Mouse (Mus musculus) B cell, adult 2 months (primary cell): Measurements from ENCODE around the gene Lrig1.

Experiments used
- DNase-seq, 2 experiments: peaks; one replicate each; pipeline ENCODE4 v3.0.0; 2022

Gene Lrig1

GRCm38 (mm10) chr6:94700067-94700491, at the start of gene Lrig1:
TSS of gene Lrig1 (minus strand) at chr6:94700158.
- DNase-seq: peak; percentile 80 to 85

DNA sequence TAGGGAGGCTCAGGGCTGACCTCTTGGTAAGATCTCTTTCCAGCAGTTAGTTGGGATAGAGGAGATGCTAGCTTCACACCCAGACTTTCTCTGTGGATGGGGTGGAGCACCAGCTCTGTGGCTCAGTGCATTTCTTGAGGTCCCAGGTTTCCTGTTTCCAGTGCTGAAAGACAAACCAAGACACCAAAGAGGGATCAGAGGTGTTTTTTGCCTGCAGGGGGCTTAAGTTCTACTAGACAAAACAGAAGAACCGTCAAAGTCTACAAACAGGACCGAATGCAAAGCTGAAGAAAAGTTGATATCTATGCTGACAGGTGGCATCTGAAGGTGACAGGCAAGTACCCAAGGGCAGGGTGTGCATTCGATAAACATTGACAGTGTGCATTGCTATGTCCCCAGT, 49.7 kb upstream of the Lrig1 start:
- DNase-seq: no peak

DNA sequence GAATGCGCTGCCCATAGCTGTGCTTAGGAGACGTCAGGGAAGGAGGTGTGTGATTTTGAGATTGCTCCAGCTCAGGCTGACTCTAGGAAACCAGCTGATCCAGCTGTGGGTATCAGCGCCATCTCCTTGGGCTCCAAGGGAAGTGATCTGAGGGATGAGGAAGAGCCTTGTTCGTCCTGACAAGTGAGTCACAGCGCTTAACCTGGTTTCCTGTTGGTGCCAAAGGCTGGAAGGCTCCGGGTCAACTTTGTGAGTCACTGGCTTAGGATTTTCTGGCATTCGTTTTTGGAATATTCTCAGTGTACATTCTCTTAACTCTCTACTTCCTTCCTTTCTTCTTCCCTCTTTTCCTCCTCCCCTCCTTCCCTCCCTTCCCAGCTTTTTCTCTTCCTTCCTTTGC, 48.4 kb upstream of the Lrig1 start:
- no peak for DNase-seq

DNA sequence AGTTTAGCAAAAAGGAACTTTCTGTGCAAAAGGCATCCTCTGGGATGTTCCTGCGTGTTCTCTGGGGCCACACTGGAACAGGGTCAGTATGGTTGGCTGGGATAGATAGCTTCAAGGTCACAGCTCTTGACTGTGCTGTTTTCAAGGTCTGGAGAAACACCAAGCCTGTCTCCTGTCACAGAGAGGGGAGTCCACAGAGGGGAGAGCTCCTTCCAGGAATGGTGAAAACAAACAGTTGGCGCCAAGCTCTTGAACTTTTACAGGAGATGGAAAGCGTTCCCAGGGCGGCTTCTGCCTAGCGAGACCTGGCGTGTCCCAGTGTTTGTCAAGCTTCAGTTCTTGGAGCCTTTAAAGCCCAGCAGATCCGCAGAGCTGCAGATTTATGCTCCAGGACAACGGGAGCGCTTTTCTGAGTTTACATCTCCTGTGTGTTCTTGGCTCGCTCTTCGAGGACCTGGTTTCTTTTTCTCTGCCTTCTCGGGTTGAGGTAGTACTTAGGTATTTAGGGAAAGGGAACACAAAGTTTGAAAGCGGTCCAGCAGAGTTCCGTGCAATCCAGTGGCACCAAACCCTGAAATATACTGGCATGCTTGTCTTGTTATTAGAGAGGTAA, 40.3 kb upstream of the Lrig1 start:
- DNase-seq: no peak

GRCm38 (mm10) chr6:94738647-94739046, 38.7 kb upstream of the Lrig1 start:
- no peak for DNase-seq

DNA sequence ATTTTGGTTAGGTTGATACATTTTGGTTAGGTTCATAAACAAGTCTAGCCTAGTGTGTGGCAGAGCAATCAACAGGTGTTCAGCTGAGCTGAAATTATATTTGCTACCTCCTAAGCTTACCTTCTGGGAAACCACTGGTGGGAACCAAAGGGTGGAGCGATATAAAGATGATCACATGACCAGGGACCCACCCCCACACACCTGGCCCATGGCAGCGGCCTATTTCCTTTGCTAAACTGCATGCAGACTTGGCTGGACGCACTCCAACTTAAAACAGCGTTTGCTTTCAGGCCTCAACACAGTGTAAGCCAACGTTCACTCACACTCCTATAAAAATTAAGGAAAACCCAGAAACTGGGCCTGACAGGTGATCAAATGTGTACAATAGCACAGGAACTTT, 33.9 kb upstream of the Lrig1 start:
- no peak for DNase-seq

DNA sequence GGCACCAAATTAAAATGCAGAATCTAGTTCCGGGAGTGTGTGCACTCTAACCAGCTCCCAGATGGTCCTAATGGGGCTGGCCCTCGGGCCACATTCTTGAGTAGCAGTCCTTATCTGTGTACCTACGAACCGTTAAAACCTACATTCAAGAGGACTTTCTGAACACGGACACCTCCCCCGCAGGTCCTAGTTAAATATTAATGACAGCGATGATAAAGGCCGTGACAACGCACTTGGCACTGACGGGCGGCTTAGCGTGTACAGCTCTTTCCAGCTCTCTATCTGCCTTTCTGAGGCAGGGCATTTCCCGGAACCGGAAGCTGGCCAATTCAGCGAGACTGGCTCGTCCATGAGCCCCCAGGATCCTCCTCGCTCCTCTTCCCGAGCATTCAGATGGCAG, 29.9 kb upstream of the Lrig1 start:
- no peak for DNase-seq

DNA sequence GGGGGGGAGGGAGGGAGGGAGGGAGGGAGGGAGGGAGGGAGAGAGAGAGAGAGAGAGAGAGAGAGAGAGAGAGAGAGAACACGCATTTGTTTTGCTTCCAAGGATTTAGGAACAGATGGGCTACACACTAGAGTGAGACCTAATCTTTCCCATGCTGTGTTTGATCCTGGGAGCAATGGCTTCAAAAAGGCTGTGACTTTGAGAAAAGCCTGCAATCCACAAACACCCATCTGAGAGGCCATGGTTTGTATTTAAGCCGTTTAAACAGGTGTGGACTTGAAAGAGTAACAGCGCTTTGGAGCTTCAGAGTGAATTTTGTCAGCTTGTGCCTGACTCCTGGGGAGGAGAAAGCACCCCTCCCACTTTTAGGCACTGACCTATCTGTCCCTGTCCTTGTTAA, 29.2 kb upstream of the Lrig1 start:
- no peak for DNase-seq

DNA sequence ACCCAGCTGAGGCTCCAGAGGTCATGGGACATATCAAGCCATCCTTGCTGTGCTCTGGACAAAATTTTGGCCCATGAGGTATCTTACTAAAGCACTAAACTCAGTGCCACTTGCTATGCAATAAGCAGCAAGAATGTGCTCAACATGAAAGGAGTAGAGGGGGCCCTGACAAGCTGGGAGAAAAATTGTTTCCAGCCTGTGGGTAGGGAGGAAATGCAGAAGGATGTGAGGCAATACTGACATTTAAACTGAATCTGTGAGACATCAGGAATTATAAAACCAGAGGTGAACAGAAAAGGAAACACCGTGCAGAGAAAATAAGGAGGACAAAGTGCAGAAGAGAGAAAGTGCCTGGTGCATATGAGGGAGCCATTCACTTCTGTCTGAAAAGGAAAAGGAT, 24.7 kb upstream of the Lrig1 start:
- DNase-seq: no peak

DNA sequence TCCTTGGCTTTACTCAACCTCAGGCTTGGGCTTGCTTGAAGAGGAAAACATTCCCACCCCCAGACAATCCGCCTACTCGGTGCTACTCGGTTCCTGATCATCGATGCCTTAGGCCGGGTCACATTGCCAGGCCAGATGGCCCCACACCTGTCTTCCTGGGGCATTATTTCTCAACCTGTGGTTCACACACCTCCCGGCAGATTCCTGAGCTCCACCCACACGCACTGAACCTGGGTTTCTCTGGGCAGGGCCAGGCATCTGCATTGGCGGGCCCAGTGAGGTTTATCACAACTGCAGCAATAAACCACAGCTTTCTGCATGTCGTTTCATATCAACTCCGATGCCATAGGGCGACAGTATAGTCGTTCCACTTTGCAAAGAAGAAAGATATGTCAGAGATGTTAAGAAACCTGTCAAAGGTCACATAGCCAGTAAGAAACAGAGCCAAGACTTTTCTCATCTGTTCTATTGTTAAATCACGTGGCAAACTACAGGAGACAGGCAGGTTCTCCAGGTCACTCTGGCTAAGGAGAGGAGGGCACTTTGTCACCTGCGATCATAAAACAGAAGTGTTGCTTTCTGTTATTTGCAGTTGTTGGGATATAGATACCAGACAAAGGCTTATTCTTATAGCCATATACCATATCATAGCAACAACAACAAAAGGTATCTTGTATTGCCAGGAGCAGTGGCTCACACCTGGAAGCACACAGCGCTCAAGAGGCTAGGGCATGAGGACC, 18.8 kb upstream of the Lrig1 start:
- no peak for DNase-seq

- DNase-seq: no peak
Measured at GRCm38 (mm10) chr6:94717705-94718489, 17.9 kb upstream of the Lrig1 start.

DNA sequence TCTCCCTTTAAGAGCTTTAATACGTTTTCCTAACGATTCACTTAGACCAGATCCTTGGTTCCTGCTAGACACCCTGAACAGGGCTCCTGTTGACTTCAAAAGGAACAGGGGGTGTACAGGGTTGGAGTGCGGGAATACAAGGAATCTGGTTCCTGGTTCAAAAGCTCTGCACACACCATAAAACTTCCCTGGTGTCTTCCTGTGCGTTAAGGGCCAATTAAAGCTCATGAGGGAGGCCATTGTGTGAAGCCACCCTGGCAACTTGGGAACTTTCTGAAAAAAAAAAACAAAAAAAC, 15.6 kb upstream of the Lrig1 start:
- DNase-seq: no peak

DNA sequence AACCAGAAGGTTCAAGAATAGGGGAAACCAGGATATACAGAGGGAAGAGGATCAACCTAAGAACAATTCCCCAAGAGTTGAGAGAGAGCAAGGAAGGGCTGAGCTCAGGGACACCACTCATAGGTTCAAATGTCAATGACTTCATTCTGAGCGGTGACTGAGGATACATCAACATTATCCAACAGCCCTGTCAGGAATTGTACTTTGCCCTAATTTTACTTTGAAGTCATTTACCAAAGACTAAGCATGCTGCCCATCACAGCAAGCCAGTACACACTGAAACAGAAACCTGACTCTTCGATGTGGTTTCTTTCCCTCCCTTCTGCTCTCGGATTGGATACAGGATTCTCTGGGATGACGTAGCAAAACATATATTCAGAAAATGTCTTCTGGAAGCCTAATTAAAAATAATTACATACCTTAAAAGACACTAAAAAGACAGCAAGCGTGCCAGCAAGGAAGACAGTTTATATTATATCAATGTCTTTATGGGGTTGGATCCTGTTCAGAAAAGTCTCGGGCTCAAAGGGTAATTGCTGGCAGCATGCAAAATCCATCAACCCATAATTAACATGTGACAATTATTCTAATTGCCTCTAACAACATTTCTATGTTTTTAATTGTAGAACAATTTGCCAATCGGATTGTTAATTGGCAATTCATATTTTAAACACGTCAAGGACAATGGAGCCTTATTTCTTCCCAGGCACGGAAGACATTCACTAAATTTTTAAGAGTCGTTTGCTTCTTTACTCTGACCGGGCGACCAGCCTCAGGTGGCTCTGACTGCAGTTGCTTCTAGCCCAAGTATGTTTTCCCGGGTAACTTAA, 15.1 kb upstream of the Lrig1 start:
- DNase-seq: no peak

GRCm38 (mm10) chr6:94709832-94710231, 9.9 kb upstream of the Lrig1 start:
- no peak for DNase-seq

DNA sequence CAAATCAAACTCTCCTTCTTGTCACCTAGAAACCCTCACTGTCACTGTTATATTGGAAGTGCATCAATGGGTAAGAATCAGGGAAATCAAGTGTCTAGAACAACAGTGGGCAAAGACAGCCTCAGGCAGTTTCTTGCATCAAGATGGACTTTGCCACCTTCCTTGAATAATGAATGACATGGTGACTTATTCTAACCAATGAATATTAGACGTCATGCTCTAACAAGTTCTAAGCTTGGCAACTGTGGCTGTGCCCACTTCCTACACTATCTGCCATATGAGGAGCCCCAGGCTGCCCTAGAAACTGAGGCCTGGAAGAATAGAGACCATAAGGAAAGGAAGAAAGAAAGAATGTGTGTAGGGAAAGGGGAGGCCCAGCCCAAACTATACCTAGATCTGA, 9.2 kb upstream of the Lrig1 start:
- no peak for DNase-seq

DNA sequence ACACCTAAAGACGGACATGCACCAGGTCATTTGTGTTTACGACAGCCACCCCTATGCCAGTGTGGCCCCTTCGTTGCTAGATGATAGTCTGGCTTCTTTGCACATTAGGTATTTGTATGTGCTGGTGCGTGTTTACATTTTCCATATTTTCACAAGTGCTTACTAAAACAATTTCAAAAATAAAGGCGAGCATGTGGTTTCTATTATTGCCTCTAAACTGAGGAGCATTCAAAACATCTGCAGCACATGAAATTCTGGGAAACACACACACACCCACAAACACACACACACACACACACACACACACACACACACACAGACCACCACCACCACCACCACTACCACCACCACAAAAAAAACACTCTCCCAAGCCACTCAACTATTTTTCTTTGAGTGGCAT, 7.3 kb upstream of the Lrig1 start:
- no peak for DNase-seq

DNA sequence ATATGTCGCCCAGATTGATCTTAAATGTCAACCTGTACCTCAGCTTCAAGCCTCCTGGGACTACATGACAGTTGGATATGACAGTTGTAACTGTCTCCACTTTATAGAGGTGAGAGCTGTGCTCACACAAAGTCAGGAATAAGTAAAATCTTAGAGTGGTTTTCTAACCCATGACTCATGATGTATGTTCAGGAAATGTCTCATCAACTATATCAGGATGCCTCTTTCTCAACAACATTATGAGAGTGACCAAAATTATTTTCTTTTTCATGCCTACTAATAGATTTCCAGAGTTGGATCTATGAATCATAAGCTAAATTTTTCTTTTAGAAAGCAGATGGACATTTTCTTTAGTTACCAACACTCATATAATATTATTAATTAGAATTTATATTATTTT, 6.0 kb upstream of the Lrig1 start:
- DNase-seq: no peak

DNA sequence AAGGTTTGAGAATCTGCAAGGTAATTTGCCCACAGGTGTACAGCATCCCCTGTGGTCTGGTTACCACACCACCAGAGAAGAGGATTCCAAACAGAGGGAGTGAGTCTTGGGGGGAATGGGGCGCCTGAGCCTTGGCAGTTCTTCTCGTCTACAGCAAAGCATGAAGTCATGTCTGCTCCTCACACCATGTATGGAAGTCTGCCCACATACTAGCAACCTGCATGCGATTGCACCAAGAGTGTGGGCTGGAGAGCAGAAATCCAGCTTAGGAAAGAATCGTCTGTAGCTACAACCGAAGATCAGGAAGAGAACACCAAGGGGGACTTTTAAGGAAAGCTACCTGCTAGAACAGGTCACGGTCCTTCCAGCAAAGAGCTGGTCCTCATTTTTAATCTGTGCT, 3.0 kb upstream of the Lrig1 start:
- no peak for DNase-seq

DNA sequence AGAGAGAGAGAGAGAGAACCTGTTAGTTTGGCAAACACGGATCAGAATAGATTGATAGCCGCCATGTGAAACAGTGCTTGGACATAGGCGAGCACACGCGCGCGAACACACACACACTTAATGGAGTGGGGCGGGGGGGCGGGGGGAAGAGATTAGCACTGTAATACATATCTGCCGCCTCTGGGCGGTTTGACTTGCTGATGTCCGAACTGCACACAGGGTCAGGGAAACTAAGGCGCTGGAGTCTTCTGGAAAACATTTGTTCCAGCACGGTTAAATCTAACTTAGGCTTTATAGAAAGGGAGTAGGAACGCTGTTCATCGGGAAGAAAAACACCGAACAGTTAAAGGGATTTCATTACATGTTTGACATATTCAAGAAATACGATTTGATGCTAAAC, 1.1 kb upstream of the Lrig1 start:
- peak in 1 of 2 experiments; percentile 5 for DNase-seq

DNA sequence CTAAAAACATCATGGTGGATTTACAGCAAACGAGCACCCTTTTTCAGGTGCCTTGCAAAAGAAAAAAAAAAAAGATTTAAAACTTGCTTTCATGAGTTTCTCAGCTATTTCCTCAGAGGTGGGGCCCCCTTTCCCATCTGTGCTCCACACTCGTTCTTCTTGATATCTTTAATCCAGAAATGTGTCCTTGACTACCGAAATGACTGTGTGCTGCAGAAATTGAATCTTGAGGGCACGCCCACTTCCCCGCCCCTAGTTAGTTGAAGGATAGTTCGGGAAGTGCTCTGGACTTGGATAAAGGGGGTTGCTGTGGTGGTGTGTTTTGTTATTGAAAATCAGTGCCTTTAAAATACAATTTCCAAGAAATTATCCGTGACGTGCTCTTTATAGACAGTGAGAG, 654 bp upstream of the Lrig1 start:
- DNase-seq: peak; percentile 8 to 22

GRCm38 (mm10) chr6:94699173-94699987, 578 bp downstream of the Lrig1 start:
- DNase-seq: peak; percentile 6 to 19

- peak; percentile 1 to 4 for DNase-seq
Measured at GRCm38 (mm10) chr6:94698509-94699172, 1.3 kb downstream of the Lrig1 start.
